Mouse (Mus musculus) T-helper 1 cell (primary cell): ENCODE measurements around the gene Daxx.

Source experiments
- in situ Hi-C: fragments of 300-600 bp; cut with MboI, MseI; formaldehyde crosslinking; loops from one replicate; pipeline ENCODE4 v1.15.1; 2025; ENCODE audit warnings: high pct_unique_total_duplicates

Gene Daxx

DNA sequence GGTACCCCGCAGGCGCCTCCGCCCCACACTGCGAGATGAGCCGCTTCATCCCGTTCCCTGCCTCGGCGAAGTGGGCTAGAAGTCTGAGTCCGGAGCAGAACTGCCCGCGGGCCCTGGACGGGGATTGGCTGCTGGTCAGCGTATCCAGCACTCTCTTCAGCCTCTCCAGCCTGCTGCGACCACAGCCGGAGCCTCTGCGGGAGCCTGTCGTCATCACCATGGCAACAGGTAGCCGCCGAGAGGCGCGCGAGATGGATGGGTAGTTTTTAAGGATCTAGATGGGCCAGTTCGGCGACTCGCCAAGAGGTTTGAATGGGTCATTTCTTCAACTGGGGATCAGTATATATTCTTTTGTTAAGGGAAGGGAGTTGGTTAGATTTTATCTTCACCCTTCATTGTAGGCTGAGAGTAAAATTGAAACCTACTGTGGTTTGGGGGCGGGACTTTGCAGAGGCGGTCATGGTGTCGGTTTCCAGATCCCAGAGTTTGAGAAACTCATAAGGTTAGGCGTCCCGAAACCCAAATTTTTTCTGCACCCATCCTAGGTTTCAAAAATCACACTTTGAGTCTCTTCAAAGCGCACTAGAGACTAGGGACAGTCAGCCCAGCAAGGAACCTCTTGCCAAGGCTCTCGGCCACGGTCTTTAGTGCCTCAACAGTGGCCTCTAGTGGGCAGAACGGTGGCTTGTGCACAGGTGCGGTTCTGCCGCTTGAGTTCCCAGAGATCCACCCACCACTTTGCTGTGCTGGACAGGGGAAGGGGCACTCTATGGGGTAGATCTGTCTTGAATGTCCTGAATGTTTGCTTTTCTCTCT, 11.3 kb downstream of the Daxx start:
- in situ Hi-C loops: no loop called here

DNA sequence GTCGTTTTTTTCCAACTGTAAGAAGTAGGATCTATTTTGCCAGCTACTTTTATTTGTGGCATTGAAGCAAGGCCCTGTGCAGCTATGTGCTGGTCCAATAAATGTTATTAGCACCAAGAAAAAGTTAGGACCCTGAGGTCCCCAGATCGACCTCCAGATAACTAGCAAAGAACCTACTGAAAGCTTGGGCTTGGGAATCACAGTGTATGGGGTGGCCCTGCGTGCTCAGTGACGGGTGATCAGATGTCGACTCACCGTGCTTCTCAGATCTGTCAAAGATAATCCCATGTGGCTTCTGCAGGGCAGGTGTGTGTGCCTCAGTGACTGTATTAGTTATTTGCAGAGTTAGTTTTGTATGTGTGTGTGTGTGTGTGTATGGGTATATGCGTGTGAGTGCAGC, 12.1 kb downstream of the Daxx start:
- in situ Hi-C loops: no loop called here

DNA sequence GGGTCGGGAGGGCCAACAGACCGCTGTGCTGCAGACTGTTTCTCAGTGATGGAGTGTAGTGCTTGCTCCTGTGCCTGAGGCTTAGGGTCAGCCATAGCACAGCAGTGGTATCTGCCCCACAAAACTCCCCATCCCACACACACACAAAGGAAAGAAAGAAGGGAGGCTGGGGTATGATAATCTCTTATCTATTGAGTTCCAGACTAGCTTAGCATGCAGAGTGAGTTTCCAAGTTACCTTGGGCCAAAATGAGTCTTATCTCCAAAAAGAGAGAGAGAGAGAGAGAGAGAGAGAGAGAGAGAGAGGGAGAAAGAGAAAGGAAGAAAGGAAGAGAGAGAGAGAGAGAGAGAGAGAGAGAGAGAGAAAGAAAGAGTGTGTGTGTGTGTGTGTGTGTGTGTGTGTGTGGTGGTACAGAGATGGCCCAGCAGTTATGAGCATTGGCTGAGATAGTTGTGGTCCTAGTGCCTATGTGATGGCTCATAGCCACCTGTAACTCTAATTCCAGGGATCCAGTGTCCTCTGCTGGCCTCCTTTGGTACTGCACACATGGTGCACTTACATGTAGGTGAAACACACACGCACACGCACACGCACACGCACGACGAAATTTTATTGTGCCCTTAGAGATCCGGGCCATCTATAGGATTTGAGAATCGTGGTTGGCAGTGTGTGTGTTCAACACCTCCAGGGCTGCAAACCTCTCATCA, 15.5 kb downstream of the Daxx start:
- in situ Hi-C loops: no loop called here

DNA sequence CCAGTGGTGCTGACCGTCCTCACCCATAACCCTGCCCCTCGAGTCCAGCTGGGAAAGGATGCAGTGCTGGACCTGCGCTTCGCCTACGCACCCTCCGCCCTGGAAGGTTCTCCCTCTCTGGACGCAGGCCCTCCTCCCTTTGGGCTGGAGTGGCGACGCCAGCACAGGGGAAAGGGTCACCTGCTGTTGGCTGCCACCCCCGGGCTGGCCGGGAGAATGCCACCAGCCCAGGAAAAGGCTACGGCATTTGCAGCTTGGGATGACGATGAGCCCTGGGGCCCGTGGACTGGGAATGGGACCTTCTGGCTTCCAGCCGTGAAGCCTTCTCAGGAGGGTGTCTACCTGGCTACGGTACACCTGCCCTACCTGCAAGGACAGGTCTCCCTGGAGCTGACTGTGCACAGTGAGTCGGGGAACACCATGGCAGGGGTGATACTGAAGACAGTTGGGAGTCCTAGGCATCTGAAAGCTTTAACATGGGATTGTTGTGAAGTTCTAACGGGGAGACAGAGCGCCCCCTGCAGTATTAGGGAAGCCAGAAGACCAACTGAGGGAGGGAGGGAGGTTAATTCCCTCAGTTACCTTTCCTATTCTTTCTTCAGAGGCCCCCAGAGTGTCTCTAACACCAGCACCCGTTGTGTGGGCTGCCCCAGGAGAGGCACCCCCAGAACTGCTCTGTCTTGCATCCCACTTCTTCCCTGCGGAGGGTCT, 16.3 kb downstream of the Daxx start:
- in situ Hi-C loops: no loop called here

DNA sequence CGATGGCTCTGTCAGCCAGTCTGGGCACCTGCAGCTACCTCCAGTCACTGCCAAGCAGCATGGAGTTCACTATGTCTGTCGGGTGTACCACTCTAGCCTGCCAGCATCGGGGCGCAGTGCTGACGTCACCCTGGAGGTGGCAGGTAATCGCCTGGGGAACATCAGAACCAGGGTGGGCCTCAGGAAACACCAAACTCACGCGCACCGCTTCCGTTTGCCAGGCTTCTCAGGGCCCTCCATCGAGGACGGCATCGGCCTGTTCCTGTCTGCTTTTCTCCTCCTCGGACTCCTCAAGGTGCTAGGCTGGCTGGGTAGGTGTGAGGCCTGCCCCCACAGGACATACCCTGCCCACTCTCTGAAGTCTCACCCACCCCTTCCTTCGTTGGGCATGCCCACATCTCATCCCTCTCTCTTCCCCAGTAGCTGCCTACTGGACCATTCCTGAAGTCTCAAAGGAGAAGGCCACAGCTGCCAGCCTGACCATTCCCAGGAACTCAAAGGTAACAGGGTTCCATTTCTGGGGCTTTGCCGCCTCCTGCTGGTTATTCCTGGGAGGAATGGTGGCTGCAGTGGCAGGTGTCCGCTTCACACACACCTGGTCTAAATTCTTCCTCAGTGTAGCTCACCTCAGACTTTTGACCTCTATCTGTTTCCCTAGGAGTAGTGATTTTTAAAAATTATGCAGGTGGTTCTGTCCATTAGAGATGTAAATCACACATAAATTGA, 17.2 kb downstream of the Daxx start:
- in situ Hi-C loops: no loop called here

DNA sequence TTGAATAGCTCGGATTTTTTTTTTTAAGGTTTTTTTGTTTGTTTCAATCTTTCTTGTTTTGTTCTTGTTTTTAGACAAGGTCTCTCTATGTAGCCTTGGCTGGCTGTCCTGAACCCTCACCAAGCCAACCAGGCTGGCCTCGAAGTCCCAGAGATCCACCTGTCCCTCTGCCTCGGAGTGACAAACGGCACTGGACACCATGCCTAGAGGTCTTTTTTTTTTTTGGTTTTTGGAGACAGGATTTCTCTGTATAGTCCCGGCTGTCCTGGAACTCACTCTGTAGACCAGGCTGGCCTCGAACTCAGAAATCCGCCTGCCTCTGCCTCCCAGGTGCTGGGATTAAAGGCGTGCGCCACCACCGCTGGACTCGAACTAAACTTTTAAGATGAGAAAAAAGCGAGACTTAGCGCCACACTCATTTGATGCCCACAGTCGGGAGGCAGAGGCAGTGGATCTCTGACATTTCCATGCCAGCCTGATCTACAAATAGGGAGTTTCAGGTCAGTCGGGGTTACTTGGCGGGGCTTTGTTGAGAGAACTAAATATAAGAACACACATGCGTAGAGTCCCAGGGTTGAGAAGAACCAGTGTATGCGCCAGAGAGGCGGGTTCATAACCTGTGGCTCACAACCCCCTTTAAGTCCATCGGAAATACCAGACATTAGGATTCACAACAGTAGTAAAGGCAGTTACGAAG, 19.2 kb downstream of the Daxx start:
- in situ Hi-C loops: no loop called here

DNA sequence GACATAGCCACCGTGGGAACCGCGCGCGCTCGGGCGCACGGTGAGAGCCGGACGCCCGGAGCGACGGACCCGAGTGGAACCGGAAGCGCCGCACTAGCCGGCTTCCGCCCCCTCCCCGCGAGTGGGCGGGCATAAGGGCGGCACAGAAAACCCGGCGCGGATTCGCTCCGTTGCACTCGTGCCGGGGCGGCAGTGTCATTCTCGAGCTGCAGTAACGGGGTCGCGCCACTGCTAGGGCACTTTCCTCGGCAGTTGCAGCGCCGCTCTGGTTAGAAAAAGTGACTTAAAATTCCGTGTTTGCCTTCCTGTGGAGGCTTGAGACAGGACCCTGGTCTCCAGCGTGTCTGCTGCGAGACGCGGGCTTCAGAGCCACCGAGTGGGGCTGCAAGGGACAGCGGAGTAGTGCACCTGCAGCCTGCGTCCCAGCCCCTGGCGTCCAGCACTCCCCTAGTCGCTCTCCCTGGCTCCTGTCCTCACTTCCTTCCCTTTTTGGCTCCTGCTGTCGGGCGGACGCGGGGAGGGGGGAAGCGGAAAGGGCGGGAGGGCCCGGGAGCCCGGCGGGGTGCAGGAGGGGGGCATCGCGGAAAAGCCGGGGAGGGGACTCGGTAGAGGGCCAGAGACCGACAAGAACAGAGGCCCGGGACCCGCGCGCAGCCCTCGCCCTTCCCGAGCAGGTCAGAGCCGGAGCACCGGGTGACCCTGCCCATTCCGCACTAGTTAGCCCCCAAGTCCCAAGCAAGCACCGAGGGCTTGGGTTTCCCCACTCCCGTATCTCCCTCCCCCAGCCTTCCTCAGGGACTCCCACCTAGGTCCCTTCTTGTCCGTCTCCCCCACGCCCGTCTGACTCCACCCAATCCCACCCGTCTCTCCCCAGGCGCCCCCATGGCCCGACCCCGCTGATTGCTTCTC, 20.4 kb downstream of the Daxx start, which contains the start of gene Rgl2:
Gene Rgl2 (plus strand): TSS at position 173 of the 909 bp plus-strand sequence.
- in situ Hi-C loops: no loop called here

DNA sequence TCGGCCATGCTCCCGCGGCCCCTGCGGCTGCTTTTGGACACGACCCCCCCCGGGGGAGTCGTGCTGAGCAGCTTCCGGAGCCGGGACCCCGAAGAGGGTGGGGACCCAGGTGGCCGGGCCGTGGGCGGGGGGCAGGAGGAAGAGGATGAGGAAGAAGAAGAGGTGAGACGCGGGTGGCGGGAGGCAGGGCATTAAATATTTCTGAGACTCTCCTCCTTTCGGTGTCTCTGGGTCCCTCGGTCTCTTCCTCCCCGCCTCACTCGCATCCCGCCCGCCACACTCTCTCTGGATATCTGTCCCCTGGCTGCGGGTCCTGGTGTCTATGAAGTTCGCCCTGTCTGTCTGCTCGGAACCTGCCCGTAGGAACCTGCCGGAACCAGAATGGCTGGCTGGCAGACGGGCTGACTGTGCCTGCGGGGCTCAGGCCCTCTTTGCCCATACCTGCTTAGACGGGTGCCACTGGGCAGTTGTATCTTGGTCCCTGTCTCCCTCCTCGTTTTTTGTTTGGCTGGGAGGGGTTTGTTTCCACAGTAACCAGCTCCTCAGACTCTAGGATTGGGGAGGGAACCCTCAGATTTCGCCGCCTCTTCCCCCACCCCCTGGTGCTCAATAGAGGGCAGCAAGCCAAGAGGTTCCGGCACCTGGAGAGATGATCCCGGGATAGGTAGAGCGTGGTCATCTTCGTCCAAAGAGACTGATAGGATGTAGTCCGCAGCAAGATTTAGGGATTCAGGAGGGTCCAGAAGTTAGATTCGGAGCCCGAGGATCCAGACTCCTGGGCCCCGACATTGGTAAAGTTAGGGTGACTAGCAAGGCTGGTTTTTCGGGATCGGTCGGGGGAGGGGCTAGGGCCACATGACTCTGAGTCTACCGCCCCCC, 21.3 kb downstream of the Daxx start:
- in situ Hi-C loops: no loop called here

DNA sequence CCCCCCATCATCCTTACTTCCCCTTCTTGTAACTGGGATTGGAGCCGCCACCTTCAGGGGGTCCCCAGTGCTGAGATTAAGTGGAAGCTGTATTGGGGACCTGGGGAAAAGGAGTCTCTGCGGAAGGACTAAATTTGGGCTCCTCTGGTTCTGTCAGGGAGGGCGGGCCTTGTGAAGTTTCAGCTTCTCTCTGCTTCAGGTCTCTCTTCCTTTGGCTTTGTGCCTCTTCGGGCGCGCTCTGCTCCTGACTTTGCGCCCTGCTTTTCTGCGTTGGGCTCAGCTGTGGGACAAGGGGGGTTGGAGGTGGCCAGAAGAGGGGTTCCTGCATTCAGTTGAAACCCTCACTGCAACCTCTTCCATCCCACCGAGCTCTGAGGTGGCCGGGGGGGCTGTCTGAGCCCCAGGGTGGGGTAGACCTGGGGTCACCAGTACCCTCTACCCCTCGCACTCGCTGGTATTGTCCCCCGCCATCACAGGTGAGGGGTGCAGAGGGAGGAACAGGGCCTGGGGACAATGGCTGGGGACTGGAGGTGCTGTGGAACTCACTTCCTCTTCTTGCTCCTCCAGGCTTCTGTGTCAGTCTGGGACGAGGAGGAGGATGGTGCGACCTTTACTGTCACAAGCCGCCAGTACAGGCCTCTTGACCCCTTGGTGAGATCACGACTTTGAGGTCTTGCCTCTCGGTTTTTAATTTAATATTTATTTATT, 22.1 kb downstream of the Daxx start:
- in situ Hi-C loops: no loop called here

DNA sequence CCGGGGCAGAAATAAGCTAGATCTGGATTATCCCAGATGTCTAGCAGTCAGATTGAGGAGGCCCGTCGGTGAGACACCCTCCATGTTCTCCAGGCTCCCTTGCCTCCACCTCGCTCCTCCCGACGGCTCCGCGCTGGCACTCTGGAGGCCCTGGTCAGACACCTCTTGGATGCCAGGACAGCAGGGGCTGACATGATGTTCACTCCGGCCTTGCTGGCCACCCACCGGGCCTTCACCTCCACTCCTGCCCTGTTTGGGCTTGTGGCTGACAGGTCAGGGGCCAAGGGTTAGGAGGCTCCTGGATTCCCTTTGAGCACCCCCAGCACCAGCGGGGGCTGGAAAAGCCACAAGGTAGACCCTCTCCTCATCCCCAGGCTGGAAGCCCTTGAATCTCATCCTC, 22.7 kb downstream of the Daxx start:
- in situ Hi-C loops: no loop called here

DNA sequence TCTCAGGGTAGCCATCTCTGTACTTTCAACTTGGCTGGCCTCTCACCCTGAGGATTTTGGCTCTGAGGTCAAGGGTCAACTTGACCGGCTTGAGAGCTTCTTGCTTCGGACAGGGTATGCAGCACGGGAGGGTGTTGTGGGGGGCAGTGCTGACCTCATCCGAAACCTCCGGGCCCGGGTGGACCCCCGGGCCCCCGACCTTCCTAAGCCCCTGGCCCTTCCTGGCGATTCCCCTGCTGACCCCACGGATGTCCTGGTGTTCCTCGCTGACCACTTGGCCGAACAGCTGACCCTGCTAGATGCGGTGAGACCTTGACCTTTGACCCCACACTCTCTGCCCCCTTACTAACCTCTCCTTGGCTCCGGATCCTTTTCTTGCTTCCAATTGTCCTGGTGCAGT, 23.2 kb downstream of the Daxx start:
- in situ Hi-C loops: no loop called here

DNA sequence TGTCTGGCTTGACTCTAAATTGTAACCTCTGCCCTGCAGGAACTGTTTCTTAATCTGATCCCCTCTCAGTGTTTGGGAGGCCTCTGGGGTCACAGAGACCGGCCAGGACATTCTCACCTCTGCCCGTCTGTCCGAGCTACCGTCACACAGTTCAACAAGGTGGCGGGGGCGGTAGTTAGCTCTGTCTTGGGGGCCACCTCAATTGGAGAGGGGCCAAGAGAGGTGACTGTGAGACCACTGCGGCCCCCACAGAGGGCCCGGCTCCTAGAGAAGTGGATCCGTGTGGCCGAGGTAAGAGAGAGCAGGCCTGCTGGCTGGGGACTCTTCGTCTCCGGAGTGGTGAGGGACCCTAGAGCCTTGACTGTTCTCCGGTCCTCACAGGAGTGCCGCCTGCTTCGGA, 23.8 kb downstream of the Daxx start:
- in situ Hi-C loops: no loop called here

DNA sequence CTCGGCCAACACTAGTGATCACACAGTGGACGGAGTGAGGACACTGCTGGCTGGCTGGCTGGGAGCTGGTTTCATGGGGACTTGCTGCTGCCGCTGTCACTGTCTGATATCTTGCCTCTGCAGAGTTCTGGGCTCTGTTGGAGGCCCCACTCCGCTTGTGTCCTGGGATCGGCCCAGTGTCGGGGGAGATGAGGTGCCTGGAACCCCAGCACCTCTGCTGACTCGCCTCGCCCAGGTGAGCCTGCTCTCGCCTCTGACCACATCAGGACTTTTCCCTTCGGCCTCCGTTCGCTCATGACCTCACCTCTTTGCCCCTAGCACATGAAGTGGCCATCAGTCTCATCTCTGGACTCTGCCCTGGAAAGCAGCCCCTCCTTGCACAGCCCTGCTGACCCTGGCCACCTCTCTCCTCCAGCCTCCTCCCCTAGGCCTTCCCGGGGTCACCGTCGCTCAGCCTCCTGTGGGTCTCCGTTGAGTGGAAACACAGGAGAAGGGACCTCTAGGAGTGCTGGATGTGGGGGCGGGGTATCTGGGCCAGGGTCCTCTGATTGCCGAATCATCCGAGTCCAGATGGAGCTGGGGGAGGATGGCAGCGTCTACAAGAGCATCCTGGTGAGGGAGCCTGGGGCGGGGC, 26.3 kb downstream of the Daxx start:
- in situ Hi-C loops: no loop called here

DNA sequence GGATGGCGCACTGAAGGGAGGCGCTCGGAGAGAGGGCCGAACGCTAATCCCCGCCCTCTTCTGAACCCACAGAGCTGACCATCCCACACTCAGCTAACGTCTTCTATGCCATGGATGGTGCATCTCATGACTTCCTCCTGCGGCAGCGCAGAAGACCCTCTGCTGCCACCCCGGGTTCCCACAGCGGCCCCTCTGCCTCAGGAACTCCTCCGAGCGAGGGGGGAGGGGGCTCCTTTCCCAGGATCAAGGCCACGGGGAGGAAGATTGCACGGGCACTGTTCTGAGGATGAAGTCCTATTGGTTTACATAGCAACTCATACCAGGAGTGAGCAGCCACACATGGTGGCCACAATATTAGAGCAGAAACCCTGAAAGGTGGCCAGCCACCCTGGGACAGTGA, 27.8 kb downstream of the Daxx start:
- in situ Hi-C loops: no loop called here

DNA sequence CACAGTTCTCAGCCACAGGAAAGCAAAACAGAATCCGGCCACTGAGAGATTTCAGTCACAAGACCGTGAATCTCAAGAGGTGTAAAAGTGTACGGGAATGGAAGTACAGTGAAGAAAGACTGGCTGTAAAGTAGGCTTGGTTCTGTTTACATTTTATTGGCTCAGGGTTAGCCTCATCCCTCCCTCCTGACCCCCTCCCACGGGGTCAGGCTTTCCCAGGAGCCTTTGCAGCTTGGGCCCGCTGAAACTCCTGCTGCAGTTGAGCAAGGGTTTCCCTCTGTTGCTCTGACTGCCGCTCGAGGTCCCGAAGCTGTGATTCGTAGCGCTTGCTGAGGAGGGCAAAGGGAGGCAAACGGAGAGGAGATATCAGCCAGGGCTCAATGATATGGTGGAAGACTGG, 29.6 kb downstream of the Daxx start:
- in situ Hi-C loops: no loop called here

DNA sequence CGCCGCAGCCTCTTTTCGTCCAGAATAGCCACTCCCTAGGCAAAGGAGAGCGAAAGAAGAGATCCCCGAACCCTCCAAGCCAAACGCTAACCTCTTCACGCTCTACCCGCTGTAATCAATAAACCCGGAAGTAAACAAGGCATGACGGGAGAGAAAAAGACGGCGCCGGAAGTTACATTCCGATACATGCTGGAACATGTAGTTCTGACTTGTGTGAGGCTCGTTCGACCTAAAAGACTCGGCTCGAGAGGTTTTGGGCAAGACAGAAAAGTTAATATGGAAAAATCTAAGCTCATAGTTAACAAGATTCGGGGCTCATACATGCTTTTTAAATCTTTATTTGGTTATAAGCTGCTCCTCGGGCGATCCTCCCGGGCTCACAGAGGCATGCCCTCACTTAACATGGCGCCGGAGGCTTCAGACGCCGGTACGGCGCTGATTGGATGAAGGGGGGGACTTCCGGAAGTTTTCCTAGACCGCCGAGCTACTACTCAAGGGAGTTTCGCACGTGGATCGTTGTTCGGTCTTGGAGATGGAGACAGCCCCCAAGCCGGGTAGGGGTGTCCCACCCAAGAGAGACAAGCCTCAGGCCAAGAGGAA, 31.1 kb downstream of the Daxx start, which contains the start of the genes Pfdn6 and Wdr46:
Gene Pfdn6 (minus strand): TSS at position 138 of the 600 bp plus-strand sequence.
Gene Wdr46 (plus strand): TSS at position 455 of the 600 bp plus-strand sequence.
- in situ Hi-C loops: no loop called here

DNA sequence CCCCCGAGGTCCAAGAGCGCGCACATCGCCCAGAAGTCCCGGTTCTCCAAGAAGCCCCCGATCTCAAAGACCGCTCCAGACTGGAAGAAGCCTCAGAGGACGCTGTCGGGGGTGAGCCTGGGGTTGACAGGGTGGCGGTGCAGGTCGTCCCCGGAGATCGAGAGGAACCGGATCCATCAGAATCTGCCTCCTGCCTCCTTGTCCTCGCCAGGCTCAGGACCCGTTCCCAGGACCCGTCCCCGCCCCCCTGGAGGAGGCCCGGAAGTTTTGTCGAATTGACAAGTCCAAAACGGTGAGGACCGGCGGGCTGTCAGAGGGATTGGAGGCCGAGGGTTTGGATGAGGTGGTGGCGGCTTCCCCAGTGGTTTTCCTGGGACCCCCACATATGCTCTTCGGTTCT, 31.8 kb downstream of the Daxx start:
- in situ Hi-C loops: no loop called here
